Mouse (Mus musculus) adrenal gland, postnatal 25 days (tissue): ENCODE data around the gene Gm14632. TPM values are rescaled to one million over a fixed set of nuclear protein-coding genes. Genes with fewer than 3 reads are reported as not detected.
"Not testable (repeated sequence)": the region's sequence is repeated elsewhere in the genome, so short reads cannot be mapped to it uniquely, and the experiment has no call there.

Source experiments
- DNase-seq: peaks from one replicate; pipeline ENCODE4 v3.0.0; 2021; ENCODE audit warnings: mixed read lengths
- long read RNA-seq: library from polyadenylated mRNA; stranded (forward); transcript quantifications from one replicate; pipeline ENCODE4 v2.0.0, GENCODE M21; 2021
- total RNA-seq: library from RNA; stranded (reverse); gene quantifications from 2 replicates; pipeline ENCODE4 v1.2.3, GENCODE M21; 2021

Gene Gm14632
- total RNA-seq: not detected in 2 replicates
- long read RNA-seq: 0 reads

DNA sequence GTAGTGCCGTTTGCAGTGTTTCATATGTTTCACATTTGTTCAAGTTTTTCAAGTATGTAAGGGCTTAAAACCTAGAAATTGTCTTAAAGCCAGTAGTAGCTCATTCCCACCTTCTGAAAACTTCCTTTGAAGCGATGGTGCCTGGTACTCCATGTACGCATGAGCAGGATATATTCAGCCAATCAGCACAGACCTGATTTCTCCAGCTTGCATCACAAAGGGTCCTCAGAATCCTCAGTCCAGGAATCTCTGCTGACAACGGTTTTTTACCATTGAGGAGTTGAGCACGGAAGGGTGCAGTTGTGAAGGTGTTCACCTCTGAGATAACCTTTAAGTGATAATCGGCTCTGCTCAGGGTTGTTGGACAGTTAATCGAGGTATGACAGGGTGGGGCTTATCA lies at the start of gene Gm14632:
Gene Gm14632 (plus strand): TSS at position 301 of the 400 bp plus-strand sequence.
- DNase-seq: not testable (repeated sequence)
